Mouse (Mus musculus): ENCODE results near the gene Gm5565.
"Not testable (repeated sequence)": the region's sequence is repeated elsewhere in the genome, so short reads cannot be mapped to it uniquely, and the experiment has no call there.

DNA sequence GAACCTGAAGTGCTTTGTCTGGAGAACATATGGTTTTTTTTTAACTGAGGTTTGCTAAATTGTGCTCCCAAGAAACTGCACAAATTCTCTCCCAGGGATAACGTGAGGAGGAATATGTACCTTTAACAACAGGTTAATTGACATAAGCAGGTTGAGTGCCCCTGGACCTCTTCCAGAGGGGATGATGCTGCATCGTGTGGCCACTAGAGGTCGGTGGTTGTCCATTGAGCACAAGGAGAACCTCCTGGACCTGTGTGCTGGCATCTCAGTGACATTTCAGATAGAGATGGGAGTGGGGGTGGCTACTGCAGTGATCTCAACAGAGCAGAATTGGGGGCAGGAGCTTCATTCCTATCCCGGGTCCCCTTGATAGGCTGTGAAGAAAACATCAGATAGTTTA lies 12.4 kb upstream of the Gm5565 start:
- TF ChIP-seq CTCF (IDR thresholded peaks at IDR 0.05) = peak; percentile 34
- TF ChIP-seq EP300 (IDR thresholded peaks at IDR 0.05) = not testable (repeated sequence)

All from lung, postnatal 0 days (tissue).